17 mouse cellular contexts compared by ENCODE assay signal in the genomic region with DNA sequence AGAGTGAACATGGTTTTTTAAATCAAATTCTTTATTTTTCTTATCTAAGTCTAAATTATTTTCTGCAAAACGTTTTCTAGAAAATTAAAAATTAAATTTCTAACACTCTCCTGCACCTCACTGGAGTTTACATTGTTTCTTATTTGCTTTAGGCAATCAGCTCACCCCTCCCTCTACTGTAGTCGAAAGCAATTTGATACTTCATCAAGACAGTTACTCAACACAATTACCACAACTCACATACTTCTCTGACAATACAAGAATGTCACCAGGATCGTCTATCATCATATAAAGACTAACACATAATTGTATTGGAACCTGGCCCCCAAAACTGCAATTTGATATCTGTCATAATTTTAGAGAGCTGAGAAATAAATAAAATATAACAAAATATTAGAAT. TPM values are rescaled to one million over a fixed set of nuclear protein-coding genes. Genes with fewer than 3 reads are reported as not detected.
DNase-seq lines count a peak whose midpoint lies in the region; ATAC-seq lines count a peak whose summit lies in the region.
"Had no signal": no experiment of that assay in that cellular context is flagged by ENCODE, and none has a peak within 500 bp of the region (broad histone marks: within the 10 kb centered on the region; RNA-seq: fewer than 3 reads in every experiment).

No protein-coding gene starts in this region.

- H3K27me3 ChIP-seq in heart, embryonic 15.5 days: no peaks in the 10 kb centered on the region
- H3K27me3 ChIP-seq in heart, embryonic 11.5 days (ENCODE audit: control insufficient read depth, insufficient read depth, low read length): no peaks in the 10 kb centered on the region
- no peaks in the 10 kb centered on the region for H3K27me3 ChIP-seq in midbrain, embryonic 15.5 days (replicated peaks)
- H3K27me3 ChIP-seq: CH12.LX; hindbrain, embryonic 12.5 days had no signal

- DNase-seq in 3T3-L1 (ENCODE audit: low read depth, low spot score) (peak; percentile 51), 416B (ENCODE audit: low read depth) (peak; percentile 85)
- no peak for DNase-seq in spleen, postnatal 36 days (ENCODE audit: low spot score in 2 of 2)
- DNase-seq: adrenal gland, adult 2 months; adrenal gland, postnatal 25 days; cerebellum, adult 2 months; heart, postnatal 36 days; kidney, adult 11 months had no signal

- peaks cover 43% of the 10 kb centered on the region for H3K4me1 ChIP-seq in heart, embryonic 15.5 days (replicated peaks)
- H3K4me1 ChIP-seq in heart, embryonic 11.5 days (ENCODE audit: control insufficient read depth, insufficient read depth, low read length): peaks cover 26% of the 10 kb centered on the region
- H3K4me1 ChIP-seq in midbrain, embryonic 15.5 days: no peaks in the 10 kb centered on the region

- peak overlapping the region; percentile 51; the same call in 1 of the 2 replicates for H3K27ac ChIP-seq in heart, embryonic 15.5 days
- H3K27ac ChIP-seq in heart, embryonic 11.5 days (ENCODE audit: low read depth, low read length): no peak overlapping the region
- H3K27ac ChIP-seq in macrophage: peak overlapping the region; percentile 58
- no peak overlapping the region for H3K27ac ChIP-seq in midbrain, embryonic 15.5 days
- H3K27ac ChIP-seq: embryonic facial prominence, embryonic 10.5 days; hindbrain, embryonic 12.5 days; hindbrain, postnatal 0 days had no signal

- 57% methylated on average over 3 of the region's 3 CpGs for WGBS in heart, embryonic 15.5 days
- WGBS in heart, embryonic 11.5 days (ENCODE audit: insufficient replicate concordance): 72% methylated on average over 3 of the region's 3 CpGs
- WGBS in macrophage (ENCODE audit: missing documents): 16% methylated on average over 3 of the region's 3 CpGs
- WGBS in midbrain, embryonic 15.5 days: 79% methylated on average over 3 of the region's 3 CpGs

- no peaks in the 10 kb centered on the region for H3K9me3 ChIP-seq in heart, embryonic 15.5 days (replicated peaks)
- H3K9me3 ChIP-seq in heart, embryonic 11.5 days (replicated peaks; ENCODE audit: control insufficient read depth, low read length): no peaks in the 10 kb centered on the region
- H3K9me3 ChIP-seq in midbrain, embryonic 15.5 days: no peaks in the 10 kb centered on the region
- H3K9me3 ChIP-seq: embryonic facial prominence, embryonic 10.5 days; hindbrain, embryonic 12.5 days had no signal

- ATAC-seq in heart, embryonic 15.5 days (replicated peaks; ENCODE audit: insufficient number of reproducible peaks, insufficient read depth, low FRiP score, low read depth): no peak
- ATAC-seq in heart, embryonic 11.5 days (replicated peaks; ENCODE audit: insufficient number of reproducible peaks, low FRiP score, low TSS enrichment): no peak
- no peak for ATAC-seq in midbrain, embryonic 15.5 days (replicated peaks)
- ATAC-seq: forebrain, embryonic 14.5 days; hindbrain, postnatal 0 days had no signal

- H3K4me2 ChIP-seq in heart, embryonic 15.5 days: no peak overlapping the region
- no peak overlapping the region for H3K4me2 ChIP-seq in heart, embryonic 11.5 days
- H3K4me2 ChIP-seq in midbrain, embryonic 15.5 days: no peak overlapping the region
- H3K4me2 ChIP-seq: hindbrain, embryonic 12.5 days had no signal

- no peak overlapping the region for H3K9ac ChIP-seq in heart, embryonic 15.5 days
- H3K9ac ChIP-seq in heart, embryonic 11.5 days (ENCODE audit: low read depth, low read length): no peak overlapping the region
- no peak overlapping the region for H3K9ac ChIP-seq in midbrain, embryonic 15.5 days
- H3K9ac ChIP-seq: hindbrain, embryonic 12.5 days had no signal

- H3K36me3 ChIP-seq in heart, embryonic 15.5 days: no peaks in the 10 kb centered on the region
- H3K36me3 ChIP-seq in heart, embryonic 11.5 days (ENCODE audit: control insufficient read depth, insufficient read depth, low read length): no peaks in the 10 kb centered on the region
- no peaks in the 10 kb centered on the region for H3K36me3 ChIP-seq in macrophage (ENCODE audit: inconsistent target)
- no peaks in the 10 kb centered on the region for H3K36me3 ChIP-seq in midbrain, embryonic 15.5 days (replicated peaks)
- H3K36me3 ChIP-seq: embryonic facial prominence, embryonic 10.5 days; hindbrain, embryonic 12.5 days had no signal

- H3K79me2 ChIP-seq in macrophage (ENCODE audit: inconsistent target): peaks cover 83% of the 10 kb centered on the region

- no peak overlapping the region for H3K4me3 ChIP-seq in heart, embryonic 15.5 days
- H3K4me3 ChIP-seq in heart, embryonic 11.5 days (ENCODE audit: low read depth, low read length): no peak overlapping the region
- no peak overlapping the region for H3K4me3 ChIP-seq in macrophage (ENCODE audit: inconsistent target)
- no peak overlapping the region for H3K4me3 ChIP-seq in midbrain, embryonic 15.5 days
- H3K4me3 ChIP-seq: embryonic facial prominence, embryonic 10.5 days; hindbrain, embryonic 12.5 days had no signal

RNA-seq across cellular contexts. Expression of a gene that starts 51.8 kb away (rescaled TPM):
- polyA plus RNA-seq in heart, embryonic 15.5 days (2015; fragmentation: Nextera tagmentation; extraction: Ambion mirVana): 5.7 TPM in 2 replicates
- 5.4 and 5.9 TPM in 2 replicates for polyA plus RNA-seq in heart, embryonic 11.5 days (2014; fragmentation: Nextera tagmentation; extraction: Ambion mirVana)
- total RNA-seq in macrophage (2018; cell fraction: chromatin; rRNA removed): 1,000 to 10,000 TPM in 1 of 26 experiments, 100 to 1,000 TPM in 22, 10 to 100 TPM in 3; 68.8 to 1,213 (median 421) TPM
- 100 to 1,000 TPM in 5 of 26 experiments, 10 to 100 TPM in 21; 17.9 to 189 (median 66.3) TPM for total RNA-seq in macrophage (2018; cell fraction: cytosol; rRNA removed)
- total RNA-seq in macrophage (2018; cell fraction: nucleus; rRNA removed): 100 to 1,000 TPM in 22 of 26 experiments, 10 to 100 TPM in 4; 47.9 to 565 (median 303) TPM
- 9.0 to 16.6 TPM (median 10.6 TPM) in 3 replicates for polyA plus RNA-seq in macrophage (2018)
- 14.4 and 14.8 TPM in 2 replicates for polyA plus RNA-seq in midbrain, embryonic 15.5 days (2015; fragmentation: Nextera tagmentation; extraction: Ambion mirVana)

Comparison
In these comparisons a context has a peak if more than half of its experiments do, and no peak if none do; other contexts are left out.
1. H3K27ac ChIP-seq: peak in heart, embryonic 15.5 days (single experiment) and macrophage (single experiment); none in heart, embryonic 11.5 days (single experiment) and midbrain, embryonic 15.5 days (single experiment).
2. DNase-seq: peak in 3T3-L1 (single experiment) and 416B (single experiment); none in spleen, postnatal 36 days (0 of 2).